8 mouse cellular contexts compared by ENCODE assay signal in genomic region chr15:79402836-79403762, GRCm38 (mm10). TPM values are rescaled to one million over a fixed set of nuclear protein-coding genes. Genes with fewer than 3 reads are reported as not detected.
A peak's percentile ranks its signal among the peaks of the same experiment; 100 is the strongest.
DNase-seq lines count a peak whose midpoint lies in the region; ATAC-seq and TF ChIP-seq lines count a peak whose summit lies in the region.

Gene Tmem184b (minus strand): TSS chr15:79403569.

- H3K4me1 ChIP-seq in MEL (ENCODE audit: control insufficient read depth in 1 of 2, insufficient read depth in 2 of 2, low read length in 2 of 2), result peaks cover 0 to 27% of the 10 kb centered on the region in 2 experiments
- peaks cover 20% of the 10 kb centered on the region for H3K4me1 ChIP-seq in cerebellum, adult 2 months (ENCODE audit: control insufficient read depth, insufficient read depth, low read length)
- H3K4me1 ChIP-seq in forebrain, postnatal 0 days (ENCODE audit: insufficient read depth), result peaks cover 9% of the 10 kb centered on the region; the same call in 1 of the 2 replicates
- H3K4me1 ChIP-seq in lung, adult 2 months (ENCODE audit: control insufficient read depth, insufficient read depth, low read length), result peaks cover 30% of the 10 kb centered on the region

- H3K27me3 ChIP-seq in MEL (ENCODE audit: control insufficient read depth in 1 of 2, insufficient read depth in 2 of 2, low read length in 2 of 2), result no peaks in the 10 kb centered on the region
- H3K27me3 ChIP-seq in cerebellum, adult 2 months (ENCODE audit: control insufficient read depth, insufficient read depth, low read length), result no peaks in the 10 kb centered on the region
- no peaks in the 10 kb centered on the region for H3K27me3 ChIP-seq in forebrain, postnatal 0 days (ENCODE audit: insufficient read depth, low read length)

- H3K79me2 ChIP-seq in MEL (ENCODE audit: control insufficient read depth, insufficient read depth, low read length, poor library complexity), result peaks cover 9% of the 10 kb centered on the region

- no peak within 1 kb of the TSS; the same call in 1 of the 2 replicates for H3K27ac ChIP-seq in MEL (ENCODE audit: control insufficient read depth, low read depth, low read length)
- peak within 1 kb of the TSS; percentile 92 for H3K27ac ChIP-seq in cerebellum, adult 2 months (ENCODE audit: insufficient read depth, low read length)
- H3K27ac ChIP-seq in forebrain, postnatal 0 days (ENCODE audit: low read depth, low read length), result peak within 1 kb of the TSS; percentile 83
- H3K27ac ChIP-seq in layer of hippocampus, adult 2 months, result peak within 1 kb of the TSS; percentile 96

- TF ChIP-seq EP300 in MEL (IDR thresholded peaks at IDR 0.05; ENCODE audit: low read depth in 1 of 2, low read length in 2 of 2), result no peak

- peak; percentile 67 to 82 for TF ChIP-seq POLR2A in MEL (IDR thresholded peaks at IDR 0.05; ENCODE audit: control insufficient read depth in 1 of 2, insufficient read depth in 1 of 2, low read depth in 1 of 2, low read length in 2 of 2, poor library complexity in 1 of 2)
- peak; percentile 77 for TF ChIP-seq POLR2A in cerebellum, adult 2 months (IDR thresholded peaks at IDR 0.05; ENCODE audit: borderline replicate concordance, insufficient read depth, low read length)
- no peak; the same call in none of the 2 replicates for TF ChIP-seq POLR2A in lung, adult 2 months (IDR thresholded peaks at IDR 0.05; ENCODE audit: borderline replicate concordance, extremely low read depth, low read depth, low read length)

- peak; percentile 94 for ATAC-seq in forebrain, postnatal 0 days
- ATAC-seq in neutrophil, adult 5-6 weeks (ENCODE audit: extremely low read depth, insufficient number of reproducible peaks, low FRiP score, poor library complexity, severe bottlenecking), result peak; percentile 57

- TF ChIP-seq RAD21 in MEL (IDR thresholded peaks at IDR 0.05; ENCODE audit: low read depth, low read length), result no peak

- H3K4me3 ChIP-seq in MEL (ENCODE audit: control insufficient read depth in 1 of 2, insufficient read depth in 1 of 2, low read depth in 2 of 2, low read length in 2 of 2), result peak within 1 kb of the TSS; percentile 88 to 91
- peak within 1 kb of the TSS; percentile 99 for H3K4me3 ChIP-seq in cerebellum, adult 2 months (replicated peaks; ENCODE audit: insufficient read depth, low read depth, low read length)
- H3K4me3 ChIP-seq in forebrain, postnatal 0 days (ENCODE audit: low read depth, low read length), result peak within 1 kb of the TSS; percentile 99
- H3K4me3 ChIP-seq in layer of hippocampus, adult 2 months, result peak within 1 kb of the TSS; percentile 69
- peak within 1 kb of the TSS; percentile 84 for H3K4me3 ChIP-seq in lung, adult 2 months (replicated peaks; ENCODE audit: extremely low read depth, low read depth, low read length)

- peak within 1 kb of the TSS; percentile 85 for H3K4me2 ChIP-seq in forebrain, postnatal 0 days (ENCODE audit: low read depth)

- H3K36me3 ChIP-seq in MEL (ENCODE audit: control insufficient read depth in 1 of 2, insufficient read depth in 2 of 2, low read length in 2 of 2), result peaks cover 0 to 5% of the 10 kb centered on the region in 2 experiments; a peak in 1 of 4 replicates
- 0 out of 2 replicates have a peak, but pooled peaks cover 2% of the 10 kb centered on the region for H3K36me3 ChIP-seq in forebrain, postnatal 0 days (ENCODE audit: insufficient read depth)

- peak within 1 kb of the TSS; percentile 83 for H3K9ac ChIP-seq in MEL (ENCODE audit: control insufficient read depth, low read depth, low read length, poor library complexity, severe bottlenecking)
- peak within 1 kb of the TSS; percentile 89 for H3K9ac ChIP-seq in forebrain, postnatal 0 days

- intact Hi-C loops in heart, postnatal 36 days (cut with DNase I), result loop anchor here (1.0 to 2.0 kb wide), 3 partner anchors 22 to 160 kb away; no protein-coding TSS in a partner anchor

- peak; percentile 86 for DNase-seq in MEL (ENCODE audit: low read depth, low spot score)
- DNase-seq in cerebellum, adult 2 months, result peak; percentile 88 to 91
- DNase-seq in forebrain, postnatal 0 days, result peak; percentile 95
- peak; percentile 92 to 93 for DNase-seq in heart, postnatal 36 days
- peak; percentile 81 to 86 for DNase-seq in layer of hippocampus, adult 2 months (ENCODE audit: low spot score in 2 of 2)
- peak; percentile 88 for DNase-seq in lung, adult 2 months
- peak; percentile 84 for DNase-seq in testis, postnatal 14 days (ENCODE audit: low spot score)

- 1% methylated on average over 90 of the region's 90 CpGs for WGBS in cerebellum, adult 2 months
- 3% methylated on average over 90 of the region's 90 CpGs for WGBS in forebrain, postnatal 0 days
- 1% methylated on average over 89 of the region's 90 CpGs for WGBS in lung, adult 2 months

- no peaks in the 10 kb centered on the region for H3K9me3 ChIP-seq in MEL (replicated peaks; ENCODE audit: insufficient read depth, low read length)
- H3K9me3 ChIP-seq in forebrain, postnatal 0 days (ENCODE audit: low read length), result no peaks in the 10 kb centered on the region

- no peak; a peak in 1 of 6 replicates for TF ChIP-seq CTCF in MEL (IDR thresholded peaks at IDR 0.05 in 2 of 3, conservative IDR thresholded peaks at IDR 0.05 in 1 of 3; ENCODE audit: control insufficient read depth in 1 of 3, insufficient read depth in 1 of 3, low read depth in 2 of 3, low read length in 3 of 3, poor library complexity in 1 of 3, severe bottlenecking in 1 of 3)
- no peak for TF ChIP-seq CTCF in cerebellum, adult 2 months (IDR thresholded peaks at IDR 0.05; ENCODE audit: borderline replicate concordance, insufficient read depth, low read depth, low read length)
- TF ChIP-seq CTCF in forebrain, postnatal 0 days (IDR thresholded peaks at IDR 0.05; ENCODE audit: low read depth), result no peak; the same call in 1 of the 2 replicates
- TF ChIP-seq CTCF in layer of hippocampus, adult 2 months (conservative IDR thresholded peaks at IDR 0.05), result peak; percentile 27; the same call in 1 of the 2 replicates
- no peak for TF ChIP-seq CTCF in lung, adult 2 months (IDR thresholded peaks at IDR 0.05; ENCODE audit: insufficient read depth, low read length)

TF ChIP-seq in MEL, 35 proteins besides CTCF, POLR2A, EP300 and RAD21:
- TF ChIP-seq ZMIZ1 (IDR thresholded peaks at IDR 0.05; ENCODE audit: low read depth, low read length) (peak; percentile 52; the same call in 1 of the 2 replicates), MXI1 (IDR thresholded peaks at IDR 0.05; ENCODE audit: low read depth, low read length) (peak; percentile 70), BHLHE40 (IDR thresholded peaks at IDR 0.05; ENCODE audit: borderline replicate concordance, low read depth, low read length) (no peak), MAX (IDR thresholded peaks at IDR 0.05; ENCODE audit: low read length) (peak; percentile 52; the same call in 1 of the 2 replicates), GATA1 (IDR thresholded peaks at IDR 0.05; ENCODE audit: low read depth, low read length) (no peak), TCF12 (IDR thresholded peaks at IDR 0.05; ENCODE audit: low read depth, low read length) (0 out of 2 replicates have a peak, but pooled peaks have one; percentile 23), HCFC1 (IDR thresholded peaks at IDR 0.05; ENCODE audit: low read depth, low read length) (peak; percentile 46), POLR2AphosphoS5 (IDR thresholded peaks at IDR 0.05; ENCODE audit: borderline replicate concordance, low read depth, low read length) (no peak), NRF1 (IDR thresholded peaks at IDR 0.05; ENCODE audit: insufficient read depth, low read depth, low read length, poor library complexity, severe bottlenecking) (peak; percentile 80), NELFE (IDR thresholded peaks at IDR 0.05; ENCODE audit: low read depth, low read length) (peak; percentile 68), MYC (IDR thresholded peaks at IDR 0.05; ENCODE audit: low read depth, low read length) (0 out of 2 replicates have a peak, but pooled peaks have one; percentile 4)

RNA-seq across cellular contexts. Expression of gene Tmem184b, which starts in this region (rescaled TPM):
- 7.2 and 7.5 TPM in 2 replicates for total RNA-seq in MEL (2012; rRNA removed)
- polyA plus RNA-seq in MEL (2012; ENCODE audit: insufficient read depth in 1 of 2, insufficient read length in 2 of 2, low read depth in 1 of 2, low replicate concordance in 2 of 2, missing spikeins in 1 of 2), result 10 to 100 TPM in 1 of 2 experiments, not detected in 1; 28.4 TPM
- 88.5 and 95.4 TPM in 2 replicates for polyA plus RNA-seq in cerebellum, adult 2 months (2012; rRNA removed)
- 32.0 and 41.9 TPM in 2 replicates for total RNA-seq in forebrain, postnatal 0 days (2014; rRNA removed)
- 22.9 and 30.3 TPM in 2 replicates for polyA plus RNA-seq in forebrain, postnatal 0 days (2015; fragmentation: Nextera tagmentation; extraction: Ambion mirVana)
- total RNA-seq in heart, postnatal 36 days (2021), result 10 to 100 TPM; 37.0 to 43.0 TPM
- total RNA-seq in layer of hippocampus, adult 2 months (2021), result 10 to 100 TPM; 53.6 to 56.0 TPM
- 269 and 331 TPM in 2 replicates for polyA plus RNA-seq in lung, adult 2 months (2012; rRNA removed)
- total RNA-seq in neutrophil, adult 5-6 weeks (2017), result 22.8 and 29.3 TPM in 2 replicates
